Mouse (Mus musculus) forebrain, embryonic 16.5 days (tissue): ENCODE data around the gene Ttc22. TPM values are rescaled to one million over a fixed set of nuclear protein-coding genes. Genes with fewer than 3 reads are reported as not detected.

ENCODE experiments used
- ATAC-seq: fragments of 200-750 bp; cut with Nextera tagmentation; 2 replicates; pipeline ENCODE4 v1.8.0; 2017; ENCODE audit warnings: mild to moderate bottlenecking, moderate library complexity
- H3K27ac ChIP-seq: fragments of 300-500 bp; sonication (generic); 2 replicates; pipeline ENCODE4 v1.5.1; 2014; ENCODE audit warnings: low read length, control low read depth
- H3K27me3 ChIP-seq: fragments of 300-500 bp; sonication (generic); replicated peaks from 2 replicates; pipeline ENCODE4 v1.6.1; 2014; ENCODE audit warnings: low read length; ENCODE audit not compliant: control insufficient read depth, insufficient read depth
- H3K36me3 ChIP-seq: fragments of 300-500 bp; sonication (generic); 2 replicates; pipeline ENCODE4 v1.6.1; 2014; ENCODE audit not compliant: control insufficient read depth, insufficient read depth
- H3K4me1 ChIP-seq: fragments of 300-500 bp; sonication (generic); replicated peaks from 2 replicates; pipeline ENCODE4 v1.6.1; 2014; ENCODE audit warnings: low read length; ENCODE audit not compliant: control insufficient read depth, insufficient read depth
- H3K4me2 ChIP-seq: fragments of 300-500 bp; sonication (generic); 2 replicates; pipeline ENCODE4 v1.6.1; 2014; ENCODE audit warnings: mild to moderate bottlenecking, low read length, control low read depth
- H3K4me3 ChIP-seq: fragments of 300-500 bp; sonication (generic); replicated peaks from 2 replicates; pipeline ENCODE4 v1.5.1; 2014; ENCODE audit warnings: mild to moderate bottlenecking, low read length, control low read depth
- H3K9ac ChIP-seq: fragments of 300-500 bp; sonication (generic); replicated peaks from 2 replicates; pipeline ENCODE4 v1.6.1; 2014; ENCODE audit warnings: low read depth, low read length, control low read depth
- H3K9me3 ChIP-seq: fragments of 300-500 bp; sonication (generic); 2 replicates; pipeline ENCODE4 v1.6.1; 2016; ENCODE audit warnings: low read length; ENCODE audit not compliant: control insufficient read depth
- WGBS: fragments of 180-500 bp; shearing (Covaris S2); extraction: QIAGEN DNeasy Blood & Tissue Kit; methylation state at CpG from one replicate; pipeline ENCODE4 v1.1.7; 2014; 5-methylcytosine and 5-hydroxymethylcytosine counted together
- polyA plus RNA-seq: library from polyadenylated mRNA; unstranded; fragments of >200 nt; fragmentation: Nextera tagmentation; extraction: Ambion mirVana; gene quantifications from 2 replicates; pipeline ENCODE4 v1.2.1, GENCODE M21; 2015

Gene Ttc22
- polyA plus RNA-seq, 1 experiment from 2014 or later: 0.71 TPM

GRCm38 (mm10) chr4:106643483-106644217 lies 21.4 kb downstream of the Ttc22 start:
- H3K27me3 ChIP-seq: peaks cover 1% of the 10 kb centered on the region; the same call in 1 of the 2 replicates
- H3K9ac ChIP-seq: no peak overlapping the region
- ATAC-seq: no peak
- H3K4me2 ChIP-seq: no peak overlapping the region
- no peaks in the 10 kb centered on the region for H3K36me3 ChIP-seq
- no peak overlapping the region for H3K4me3 ChIP-seq
- H3K27ac ChIP-seq: no peak overlapping the region
- H3K4me1 ChIP-seq: no peaks in the 10 kb centered on the region
- 32% methylated on average over 8 of the region's 8 CpGs for WGBS
- H3K9me3 ChIP-seq: no peaks in the 10 kb centered on the region

GRCm38 (mm10) chr4:106644218-106644610 lies 22.0 kb downstream of the Ttc22 start:
- no peaks in the 10 kb centered on the region for H3K9me3 ChIP-seq
- no peak for ATAC-seq
- 81% methylated on average over 6 of the region's 6 CpGs for WGBS

GRCm38 (mm10) chr4:106645797-106646196 lies 23.6 kb downstream of the Ttc22 start:
- 79% methylated on average over 5 of the region's 5 CpGs for WGBS
- H3K4me3 ChIP-seq: no peak overlapping the region
- H3K9ac ChIP-seq: no peak overlapping the region
- H3K4me1 ChIP-seq: no peaks in the 10 kb centered on the region
- no peak overlapping the region for H3K27ac ChIP-seq
- H3K4me2 ChIP-seq: no peak overlapping the region
- H3K36me3 ChIP-seq: no peaks in the 10 kb centered on the region
- H3K9me3 ChIP-seq: no peaks in the 10 kb centered on the region
- H3K27me3 ChIP-seq: peaks cover 5% of the 10 kb centered on the region; the same call in 1 of the 2 replicates
- ATAC-seq: no peak

More at GRCm38 (mm10) chr4:106644218-106644610, 22.0 kb downstream of the Ttc22 start:
- Histone ChIP-seq H3K27ac (no peak overlapping the region), H3K27me3 (peaks cover 5% of the 10 kb centered on the region; the same call in 1 of the 2 replicates), H3K4me1 (no peaks in the 10 kb centered on the region), H3K36me3 (no peaks in the 10 kb centered on the region), H3K4me2 (no peak overlapping the region), H3K9ac (no peak overlapping the region), H3K4me3 (no peak overlapping the region)

GRCm38 (mm10) chr4:106647137-106647536 lies 24.9 kb downstream of the Ttc22 start:
- H3K9me3 ChIP-seq: no peaks in the 10 kb centered on the region
- WGBS: 69% methylated on average over 6 of the region's 6 CpGs
- peaks cover 7% of the 10 kb centered on the region for H3K4me1 ChIP-seq
- H3K27ac ChIP-seq: no peak overlapping the region
- H3K27me3 ChIP-seq: peaks cover 5% of the 10 kb centered on the region; the same call in 1 of the 2 replicates
- ATAC-seq: no peak
- no peaks in the 10 kb centered on the region for H3K36me3 ChIP-seq
- H3K9ac ChIP-seq: no peak overlapping the region
- H3K4me2 ChIP-seq: no peak overlapping the region
- H3K4me3 ChIP-seq: no peak overlapping the region

- Histone ChIP-seq H3K9ac (peak within 1 kb of the TSS; percentile 79), H3K36me3 (no peaks in the 10 kb centered on the region), H3K27me3 (peaks cover 5% of the 10 kb centered on the region; the same call in 1 of the 2 replicates), H3K4me2 (peak within 1 kb of the TSS; percentile 99), H3K9me3 (no peaks in the 10 kb centered on the region), H3K4me3 (peak within 1 kb of the TSS; percentile 77), H3K27ac (0 out of 2 replicates have a peak within 1 kb of the TSS, but pooled peaks have one; percentile 28), H3K4me1 (peaks cover 7% of the 10 kb centered on the region)
- WGBS: 3% methylated on average over 40 of the region's 40 CpGs
- ATAC-seq: peak; percentile 98
These were observed 28.7 kb downstream of the Ttc22 start, which contains the start of gene Pars2 for GRCm38 (mm10) chr4:106650833-106651527. TSS of gene Pars2 (plus strand) at chr4:106651069.

- no peak for ATAC-seq
- H3K4me2 ChIP-seq: no peak overlapping the region
- no peaks in the 10 kb centered on the region for H3K9me3 ChIP-seq
- no peak overlapping the region for H3K9ac ChIP-seq
- peaks cover 7% of the 10 kb centered on the region for H3K4me1 ChIP-seq
- H3K27me3 ChIP-seq: peaks cover 5% of the 10 kb centered on the region; the same call in 1 of the 2 replicates
- H3K36me3 ChIP-seq: no peaks in the 10 kb centered on the region
- H3K4me3 ChIP-seq: no peak overlapping the region
- H3K27ac ChIP-seq: no peak overlapping the region
- 95% methylated on average over 3 of the region's 3 CpGs for WGBS
These were observed 30.3 kb downstream of the Ttc22 start for GRCm38 (mm10) chr4:106652546-106652945.

- Histone ChIP-seq H3K27ac (no peak overlapping the region), H3K4me1 (peaks cover 7% of the 10 kb centered on the region), H3K27me3 (peaks cover 5% of the 10 kb centered on the region; the same call in 1 of the 2 replicates), H3K4me2 (no peak overlapping the region), H3K4me3 (no peak overlapping the region), H3K9me3 (no peaks in the 10 kb centered on the region), H3K36me3 (no peaks in the 10 kb centered on the region), H3K9ac (no peak overlapping the region)
- 93% methylated on average over 15 of the region's 15 CpGs for WGBS
- ATAC-seq: no peak
These were observed 30.8 kb downstream of the Ttc22 start for GRCm38 (mm10) chr4:106653051-106653450.

- H3K27me3 ChIP-seq: no peaks in the 10 kb centered on the region
- 93% methylated on average over 10 of the region's 10 CpGs for WGBS
- H3K4me1 ChIP-seq: peaks cover 7% of the 10 kb centered on the region
- H3K4me2 ChIP-seq: no peak overlapping the region
- ATAC-seq: no peak
- no peak overlapping the region for H3K27ac ChIP-seq
- H3K9ac ChIP-seq: no peak overlapping the region
- no peaks in the 10 kb centered on the region for H3K36me3 ChIP-seq
- no peaks in the 10 kb centered on the region for H3K9me3 ChIP-seq
- H3K4me3 ChIP-seq: no peak overlapping the region
These were observed 33.4 kb downstream of the Ttc22 start for GRCm38 (mm10) chr4:106655681-106656080.

GRCm38 (mm10) chr4:106663956-106664470 lies 41.8 kb downstream of the Ttc22 start:
- Histone ChIP-seq H3K36me3 (peaks cover 16% of the 10 kb centered on the region), H3K9ac (no peak overlapping the region), H3K27ac (no peak overlapping the region), H3K9me3 (no peaks in the 10 kb centered on the region), H3K4me2 (no peak overlapping the region), H3K27me3 (no peaks in the 10 kb centered on the region), H3K4me1 (no peaks in the 10 kb centered on the region), H3K4me3 (no peak overlapping the region)
- 91% methylated on average over 5 of the region's 5 CpGs for WGBS
- no peak for ATAC-seq
